Mouse (Mus musculus): Measurements from ENCODE around the gene Borcs8. TPM values are rescaled to one million over a fixed set of nuclear protein-coding genes. Genes with fewer than 3 reads are reported as not detected.
A peak's percentile ranks its signal among the peaks of the same experiment; 100 is the strongest.

Gene Borcs8
- polyA plus RNA-seq, 1 experiment: 2.9 TPM

GRCm38 (mm10) chr8:70171240-70171639, 31.9 kb downstream of the Borcs8 start:
- Histone ChIP-seq H3K36me3 (ENCODE audit: control insufficient read depth) (peaks cover 15% of the 10 kb centered on the region), H3K4me3 (replicated peaks) (no peak overlapping the region), H3K9me3 (ENCODE audit: control insufficient read depth, low read length) (no peaks in the 10 kb centered on the region), H3K27me3 (ENCODE audit: control insufficient read depth) (peaks cover 11% of the 10 kb centered on the region), H3K4me1 (ENCODE audit: control insufficient read depth) (peaks cover 58% of the 10 kb centered on the region)
- TF ChIP-seq GATA1 (IDR thresholded peaks at IDR 0.05; ENCODE audit: low read length): no peak
- TF ChIP-seq TAL1 (IDR thresholded peaks at IDR 0.05; ENCODE audit: low read length): no peak

GRCm38 (mm10) chr8:70172043-70172681, 32.9 kb downstream of the Borcs8 start, which contains the start of gene Tmem161a:
Tmem161a (plus strand) TSS chr8:70172356.
- Histone ChIP-seq H3K4me1 (ENCODE audit: control insufficient read depth) (peaks cover 53% of the 10 kb centered on the region), H3K36me3 (ENCODE audit: control insufficient read depth) (peaks cover 24% of the 10 kb centered on the region), H3K9me3 (ENCODE audit: control insufficient read depth, low read length) (no peaks in the 10 kb centered on the region), H3K27me3 (ENCODE audit: control insufficient read depth) (peaks cover 3% of the 10 kb centered on the region), H3K4me3 (replicated peaks) (peak within 1 kb of the TSS; percentile 80)
- TF ChIP-seq GATA1 (IDR thresholded peaks at IDR 0.05; ENCODE audit: low read length): no peak
- TF ChIP-seq TAL1 (IDR thresholded peaks at IDR 0.05; ENCODE audit: low read length): no peak

- no peaks in the 10 kb centered on the region for H3K27me3 ChIP-seq (ENCODE audit: control insufficient read depth)
- peak overlapping the region; percentile 80 for H3K4me3 ChIP-seq (replicated peaks)
- H3K4me1 ChIP-seq (ENCODE audit: control insufficient read depth): peaks cover 51% of the 10 kb centered on the region
- peaks cover 34% of the 10 kb centered on the region for H3K36me3 ChIP-seq (ENCODE audit: control insufficient read depth)
- H3K9me3 ChIP-seq (ENCODE audit: control insufficient read depth, low read length): no peaks in the 10 kb centered on the region
- TF ChIP-seq GATA1 (IDR thresholded peaks at IDR 0.05; ENCODE audit: low read length) (no peak), TAL1 (IDR thresholded peaks at IDR 0.05; ENCODE audit: low read length) (no peak)
These were observed 34.0 kb downstream of the Borcs8 start for GRCm38 (mm10) chr8:70173320-70173719.

- H3K4me3 ChIP-seq (replicated peaks): no peak overlapping the region
- H3K9me3 ChIP-seq (ENCODE audit: control insufficient read depth, low read length): no peaks in the 10 kb centered on the region
- peaks cover 41% of the 10 kb centered on the region for H3K36me3 ChIP-seq (ENCODE audit: control insufficient read depth)
- H3K4me1 ChIP-seq (ENCODE audit: control insufficient read depth): peaks cover 59% of the 10 kb centered on the region
- no peak for TF ChIP-seq GATA1 (IDR thresholded peaks at IDR 0.05; ENCODE audit: low read length)
- TF ChIP-seq TAL1 (IDR thresholded peaks at IDR 0.05; ENCODE audit: low read length): no peak
- H3K27me3 ChIP-seq (ENCODE audit: control insufficient read depth): no peaks in the 10 kb centered on the region
These were observed 34.8 kb downstream of the Borcs8 start for GRCm38 (mm10) chr8:70174079-70174478.

- no peak for TF ChIP-seq GATA1 (IDR thresholded peaks at IDR 0.05; ENCODE audit: low read length)
- no peak for TF ChIP-seq TAL1 (IDR thresholded peaks at IDR 0.05; ENCODE audit: low read length)
- Histone ChIP-seq H3K4me1 (ENCODE audit: control insufficient read depth) (peaks cover 60% of the 10 kb centered on the region), H3K9me3 (ENCODE audit: control insufficient read depth, low read length) (no peaks in the 10 kb centered on the region), H3K27me3 (ENCODE audit: control insufficient read depth) (no peaks in the 10 kb centered on the region), H3K36me3 (ENCODE audit: control insufficient read depth) (peaks cover 76% of the 10 kb centered on the region), H3K4me3 (replicated peaks) (no peak overlapping the region)
These were observed 38.9 kb downstream of the Borcs8 start for GRCm38 (mm10) chr8:70178231-70178630.

GRCm38 (mm10) chr8:70179082-70179481, 39.8 kb downstream of the Borcs8 start:
- peaks cover 53% of the 10 kb centered on the region for H3K4me1 ChIP-seq (ENCODE audit: control insufficient read depth)
- TF ChIP-seq TAL1 (IDR thresholded peaks at IDR 0.05; ENCODE audit: low read length) (no peak), GATA1 (IDR thresholded peaks at IDR 0.05; ENCODE audit: low read length) (no peak)
- peaks cover 81% of the 10 kb centered on the region for H3K36me3 ChIP-seq (ENCODE audit: control insufficient read depth)
- H3K4me3 ChIP-seq (replicated peaks): no peak overlapping the region
- H3K9me3 ChIP-seq (ENCODE audit: control insufficient read depth, low read length): no peaks in the 10 kb centered on the region
- H3K27me3 ChIP-seq (ENCODE audit: control insufficient read depth): no peaks in the 10 kb centered on the region

- Histone ChIP-seq H3K36me3 (ENCODE audit: control insufficient read depth) (peaks cover 87% of the 10 kb centered on the region), H3K27me3 (ENCODE audit: control insufficient read depth) (no peaks in the 10 kb centered on the region), H3K4me1 (ENCODE audit: control insufficient read depth) (peaks cover 54% of the 10 kb centered on the region), H3K9me3 (ENCODE audit: control insufficient read depth, low read length) (no peaks in the 10 kb centered on the region), H3K4me3 (replicated peaks) (no peak overlapping the region)
- no peak for TF ChIP-seq GATA1 (IDR thresholded peaks at IDR 0.05; ENCODE audit: low read length)
- TF ChIP-seq TAL1 (IDR thresholded peaks at IDR 0.05; ENCODE audit: low read length): no peak
These were observed 42.1 kb downstream of the Borcs8 start for GRCm38 (mm10) chr8:70181212-70181902.

- no peak for TF ChIP-seq GATA1 (IDR thresholded peaks at IDR 0.05; ENCODE audit: low read length)
- TF ChIP-seq TAL1 (IDR thresholded peaks at IDR 0.05; ENCODE audit: low read length): no peak
- H3K27me3 ChIP-seq (ENCODE audit: control insufficient read depth): no peaks in the 10 kb centered on the region
- no peak overlapping the region for H3K4me3 ChIP-seq (replicated peaks)
- no peaks in the 10 kb centered on the region for H3K9me3 ChIP-seq (ENCODE audit: control insufficient read depth, low read length)
- H3K36me3 ChIP-seq (ENCODE audit: control insufficient read depth): peaks cover 87% of the 10 kb centered on the region
- H3K4me1 ChIP-seq (ENCODE audit: control insufficient read depth): peaks cover 56% of the 10 kb centered on the region
These were observed 42.6 kb downstream of the Borcs8 start for GRCm38 (mm10) chr8:70181903-70182252.

- TF ChIP-seq GATA1 (IDR thresholded peaks at IDR 0.05; ENCODE audit: low read length) (no peak), TAL1 (IDR thresholded peaks at IDR 0.05; ENCODE audit: low read length) (no peak)
- peaks cover 88% of the 10 kb centered on the region for H3K36me3 ChIP-seq (ENCODE audit: control insufficient read depth)
- peaks cover 56% of the 10 kb centered on the region for H3K4me1 ChIP-seq (ENCODE audit: control insufficient read depth)
- H3K9me3 ChIP-seq (ENCODE audit: control insufficient read depth, low read length): no peaks in the 10 kb centered on the region
- H3K27me3 ChIP-seq (ENCODE audit: control insufficient read depth): no peaks in the 10 kb centered on the region
- H3K4me3 ChIP-seq (replicated peaks): no peak overlapping the region
These were observed 43.9 kb downstream of the Borcs8 start for GRCm38 (mm10) chr8:70183194-70183593.
